Mouse (Mus musculus) ES-Bruce4 (cell line): ENCODE data around the gene Wdr83os. TPM values are rescaled to one million over a fixed set of nuclear protein-coding genes. Genes with fewer than 3 reads are reported as not detected.

Experiments used
- H3K27ac ChIP-seq: 2 replicates; pipeline ENCODE4 v1.5.1; 2012; ENCODE audit warnings: low read length, inconsistent platforms; ENCODE audit not compliant: insufficient read depth
- H3K27me3 ChIP-seq: 2 replicates; pipeline ENCODE4 v1.6.1; 2012; ENCODE audit warnings: mild to moderate bottlenecking, low read length, inconsistent platforms; ENCODE audit not compliant: control insufficient read depth, poor library complexity, insufficient read depth, severe bottlenecking
- H3K36me3 ChIP-seq: 2 replicates; pipeline ENCODE4 v1.6.1; 2012; ENCODE audit warnings: inconsistent platforms, mild to moderate bottlenecking, low read length, moderate library complexity; ENCODE audit not compliant: control insufficient read depth, poor library complexity, insufficient read depth, severe bottlenecking
- H3K4me1 ChIP-seq: one replicate; pipeline ENCODE4 v1.8.1; 2011; ENCODE audit warnings: low read length; ENCODE audit not compliant: control insufficient read depth, insufficient read depth
- H3K4me3 ChIP-seq: 2 replicates; pipeline ENCODE4 v1.5.1; 2011; ENCODE audit warnings: low read depth, mild to moderate bottlenecking, low read length
- H3K9ac ChIP-seq: 2 replicates; pipeline ENCODE4 v1.6.1; 2012; ENCODE audit warnings: low read depth, mild to moderate bottlenecking, inconsistent platforms; ENCODE audit not compliant: poor library complexity, severe bottlenecking
- H3K9me3 ChIP-seq: replicated peaks from 2 replicates; pipeline ENCODE4 v1.6.1; 2012; ENCODE audit warnings: mild to moderate bottlenecking, low read length, inconsistent platforms; ENCODE audit not compliant: control insufficient read depth, poor library complexity, insufficient read depth, severe bottlenecking
- CTCF ChIP-seq: IDR thresholded peaks from one replicate; pipeline ENCODE4 v1.8.1; 2011; ENCODE audit warnings: low read depth, low read length
- EP300 ChIP-seq: IDR thresholded peaks from 2 replicates; pipeline ENCODE4 v1.6.1; 2011; ENCODE audit warnings: low read depth, low read length; ENCODE audit not compliant: insufficient read depth
- POLR2A ChIP-seq: IDR thresholded peaks from one replicate; pipeline ENCODE4 v1.8.1; 2011; ENCODE audit warnings: low read length; ENCODE audit not compliant: insufficient read depth
- polyA plus RNA-seq: library from polyadenylated mRNA; stranded (reverse); fragments of >200 nt; gene quantifications from 2 replicates; pipeline ENCODE4 v1.2.4, GENCODE M21; 2011; ENCODE audit warnings: low read depth; ENCODE audit not compliant: missing spikeins, insufficient read depth, insufficient read length

Gene Wdr83os
- polyA plus RNA-seq, 1 experiment: 82.5 TPM

GRCm38 (mm10) chr8:85095566-85095965 lies 15.0 kb downstream of the Wdr83os start:
- H3K36me3 ChIP-seq: peaks cover 23% of the 10 kb centered on the region
- H3K9me3 ChIP-seq: no peaks in the 10 kb centered on the region
- no peak overlapping the region for H3K27ac ChIP-seq
- no peak overlapping the region for H3K9ac ChIP-seq
- TF ChIP-seq EP300 (no peak), CTCF (no peak), POLR2A (no peak)
- H3K27me3 ChIP-seq: no peaks in the 10 kb centered on the region
- H3K4me3 ChIP-seq: no peak overlapping the region
- H3K4me1 ChIP-seq: no peaks in the 10 kb centered on the region

GRCm38 (mm10) chr8:85096196-85096595 lies 15.7 kb downstream of the Wdr83os start:
- H3K27me3 ChIP-seq: no peaks in the 10 kb centered on the region
- H3K4me3 ChIP-seq: no peak overlapping the region
- H3K9ac ChIP-seq: no peak overlapping the region
- no peak overlapping the region for H3K27ac ChIP-seq
- H3K9me3 ChIP-seq: no peaks in the 10 kb centered on the region
- TF ChIP-seq POLR2A (no peak), CTCF (no peak)
- peaks cover 19% of the 10 kb centered on the region for H3K36me3 ChIP-seq
- no peaks in the 10 kb centered on the region for H3K4me1 ChIP-seq

- no peak overlapping the region for H3K4me3 ChIP-seq
- no peaks in the 10 kb centered on the region for H3K4me1 ChIP-seq
- no peak overlapping the region for H3K9ac ChIP-seq
- H3K27me3 ChIP-seq: no peaks in the 10 kb centered on the region
- H3K9me3 ChIP-seq: no peaks in the 10 kb centered on the region; the same call in 1 of the 2 replicates
- no peak for TF ChIP-seq CTCF
- no peak for TF ChIP-seq POLR2A
- no peak for TF ChIP-seq EP300
- peaks cover 19% of the 10 kb centered on the region for H3K36me3 ChIP-seq
- no peak overlapping the region for H3K27ac ChIP-seq
Observed at GRCm38 (mm10) chr8:85096850-85097249, 16.3 kb downstream of the Wdr83os start.

GRCm38 (mm10) chr8:85100076-85100665 lies 19.6 kb downstream of the Wdr83os start:
- H3K36me3 ChIP-seq: peaks cover 10% of the 10 kb centered on the region; the same call in 1 of the 2 replicates
- no peaks in the 10 kb centered on the region for H3K27me3 ChIP-seq
- H3K4me3 ChIP-seq: no peak overlapping the region
- no peak overlapping the region for H3K9ac ChIP-seq
- no peaks in the 10 kb centered on the region for H3K4me1 ChIP-seq
- TF ChIP-seq CTCF (no peak), EP300 (no peak), POLR2A (no peak)
- H3K27ac ChIP-seq: no peak overlapping the region
- H3K9me3 ChIP-seq: no peaks in the 10 kb centered on the region; the same call in 1 of the 2 replicates

- TF ChIP-seq CTCF (no peak), POLR2A (no peak), EP300 (no peak)
Observed at GRCm38 (mm10) chr8:85113241-85113640, 32.7 kb downstream of the Wdr83os start.

GRCm38 (mm10) chr8:85115501-85115900 lies 35.0 kb downstream of the Wdr83os start:
- Histone ChIP-seq H3K9ac (no peak overlapping the region), H3K4me1 (no peaks in the 10 kb centered on the region), H3K9me3 (no peaks in the 10 kb centered on the region), H3K27me3 (no peaks in the 10 kb centered on the region), H3K4me3 (no peak overlapping the region), H3K27ac (peak overlapping the region; percentile 4; the same call in 1 of the 2 replicates), H3K36me3 (no peaks in the 10 kb centered on the region)
- no peak for TF ChIP-seq EP300
- no peak for TF ChIP-seq POLR2A
- TF ChIP-seq CTCF: no peak

More at GRCm38 (mm10) chr8:85113241-85113640, 32.7 kb downstream of the Wdr83os start:
- no peak overlapping the region for H3K4me3 ChIP-seq
- H3K27ac ChIP-seq: no peak overlapping the region
- H3K36me3 ChIP-seq: no peaks in the 10 kb centered on the region
- no peak overlapping the region for H3K9ac ChIP-seq
- 0 out of 2 replicates have a peak, but pooled peaks cover 2% of the 10 kb centered on the region for H3K27me3 ChIP-seq
- no peaks in the 10 kb centered on the region for H3K9me3 ChIP-seq
- no peaks in the 10 kb centered on the region for H3K4me1 ChIP-seq
